ENCODE assay signal across 13 mouse cellular contexts in genomic region chr3:98036161-98036560, GRCm38 (mm10). TPM values are rescaled to one million over a fixed set of nuclear protein-coding genes. Genes with fewer than 3 reads are reported as not detected.
A peak's percentile ranks its signal among the peaks of the same experiment; 100 is the strongest.
DNase-seq lines count a peak whose midpoint lies in the region; ATAC-seq and TF ChIP-seq lines count a peak whose summit lies in the region.
"Had no signal": no experiment of that assay in that cellular context is flagged by ENCODE, and none has a peak within 500 bp of the region (broad histone marks: within the 10 kb centered on the region; RNA-seq: fewer than 3 reads in every experiment).

No protein-coding gene starts in this region.

- H3K27ac ChIP-seq in heart, embryonic 10.5 days = peak overlapping the region; percentile 32; the same call in 1 of the 2 replicates
- H3K27ac ChIP-seq in intestine, postnatal 0 days (ENCODE audit: low read depth, low read length) = no peak overlapping the region
- H3K27ac ChIP-seq: layer of hippocampus, adult 2 months had no signal

- H3K4me2 ChIP-seq in intestine, postnatal 0 days (replicated peaks; ENCODE audit: low read depth) = no peak overlapping the region
- H3K4me2 ChIP-seq: heart, embryonic 11.5 days had no signal

- H3K27me3 ChIP-seq in heart, embryonic 10.5 days (ENCODE audit: insufficient read depth, poor library complexity, severe bottlenecking) = no peaks in the 10 kb centered on the region
- no peaks in the 10 kb centered on the region for H3K27me3 ChIP-seq in intestine, postnatal 0 days (replicated peaks; ENCODE audit: control insufficient read depth, insufficient read depth, low read length)

- intact Hi-C loops in heart, postnatal 36 days (cut with DNase I) = no loop called here

- ATAC-seq in intestine, postnatal 0 days = peak; percentile 51; the same call in 1 of the 2 replicates
- ATAC-seq: liver, postnatal 0 days had no signal

- no peaks in the 10 kb centered on the region for H3K9me3 ChIP-seq in heart, embryonic 10.5 days
- H3K9me3 ChIP-seq in intestine, postnatal 0 days (ENCODE audit: control insufficient read depth) = no peaks in the 10 kb centered on the region

- H3K4me3 ChIP-seq in heart, embryonic 10.5 days = no peak overlapping the region
- no peak overlapping the region for H3K4me3 ChIP-seq in intestine, postnatal 0 days (ENCODE audit: low read depth, low read length)
- H3K4me3 ChIP-seq: layer of hippocampus, adult 2 months had no signal

- no peak overlapping the region for H3K9ac ChIP-seq in intestine, postnatal 0 days (ENCODE audit: low read depth, low read length)
- H3K9ac ChIP-seq: liver, postnatal 0 days had no signal

- DNase-seq in heart, embryonic 10.5 days (ENCODE audit: low spot score) = no peak
- DNase-seq in heart, postnatal 36 days = no peak
- peak; percentile 57 to 74 for DNase-seq in kidney, postnatal 4 days
- DNase-seq in kidney, adult 9 months = no peak
- DNase-seq in 416B (ENCODE audit: low read depth) = peak; percentile 68
- DNase-seq in testis, postnatal 14 days (ENCODE audit: low spot score) = no peak
- no peak for DNase-seq in embryo, embryonic 11 days
- DNase-seq: B cell, adult 2 months; cerebellum, adult 9-11 months; liver, postnatal 0 days had no signal

- peaks cover 77% of the 10 kb centered on the region for H3K4me1 ChIP-seq in heart, embryonic 10.5 days
- H3K4me1 ChIP-seq in intestine, postnatal 0 days (replicated peaks; ENCODE audit: control insufficient read depth, insufficient read depth, low read length) = peaks cover under 1% of the 10 kb centered on the region; the same call in 1 of the 2 replicates

- H3K36me3 ChIP-seq in heart, embryonic 10.5 days = no peaks in the 10 kb centered on the region
- no peaks in the 10 kb centered on the region for H3K36me3 ChIP-seq in intestine, postnatal 0 days (ENCODE audit: control insufficient read depth, insufficient read depth)

- TF ChIP-seq CTCF in intestine, postnatal 0 days (IDR thresholded peaks at IDR 0.05; ENCODE audit: low read depth) = no peak

- 76% methylated on average over 6 of the region's 6 CpGs for WGBS in heart, embryonic 10.5 days
- 27% methylated on average over 6 of the region's 6 CpGs for WGBS in intestine, postnatal 0 days

RNA-seq across cellular contexts. Expression of gene Notch2, which starts 22.8 kb away (rescaled TPM):
- 11.2 and 16.8 TPM in 2 replicates for polyA plus RNA-seq in heart, embryonic 10.5 days (2016; fragmentation: Nextera tagmentation; extraction: Ambion mirVana)
- 10 to 100 TPM; 16.7 to 17.8 TPM for total RNA-seq in heart, postnatal 36 days (2021)
- polyA plus RNA-seq in intestine, postnatal 0 days (2015; fragmentation: Nextera tagmentation; extraction: Ambion mirVana) = 4.9 and 5.1 TPM in 2 replicates

Comparison
In these comparisons a context has a peak if more than half of its experiments do, and no peak if none do; other contexts are left out.
1. DNase-seq: peak in kidney, postnatal 4 days (2 of 2) and 416B (single experiment); none in heart, embryonic 10.5 days (single experiment), heart, postnatal 36 days (0 of 2), kidney, adult 9 months (single experiment), testis, postnatal 14 days (single experiment) and embryo, embryonic 11 days (single experiment).